Mouse (Mus musculus) c-Kit-positive CD71-positive TER-119-negative erythroid progenitor cells, embryonic 14.5 days (primary cell): ENCODE measurements around the gene Tmem106a.
A peak's percentile ranks its signal among the peaks of the same experiment; 100 is the strongest.
"Not testable (repeated sequence)": the region's sequence is repeated elsewhere in the genome, so short reads cannot be mapped to it uniquely, and the experiment has no call there.

Experiments used
- DNase-seq: peaks from one replicate; pipeline ENCODE4 v3.0.0-alpha.2; 2013; ENCODE audit warnings: low read depth

Gene Tmem106a

GRCm38 (mm10) chr11:101599156-101599555 lies 17.1 kb downstream of the Tmem106a start, which contains the start of gene Gm11634:
Gene Gm11634 (minus strand): TSS chr11:101599256.
- DNase-seq: no peak

- DNase-seq: peak; percentile 88
Observed at GRCm38 (mm10) chr11:101602491-101602890, 20.4 kb downstream of the Tmem106a start.

GRCm38 (mm10) chr11:101604116-101604515 lies 22.1 kb downstream of the Tmem106a start:
- DNase-seq: no peak

- peak; percentile 90 for DNase-seq
Observed at GRCm38 (mm10) chr11:101604531-101605453, 22.8 kb downstream of the Tmem106a start.

- DNase-seq: not testable (repeated sequence)
Observed at GRCm38 (mm10) chr11:101607134-101607533, 25.1 kb downstream of the Tmem106a start.

GRCm38 (mm10) chr11:101610445-101610844 lies 28.4 kb downstream of the Tmem106a start:
- DNase-seq: no peak

GRCm38 (mm10) chr11:101613596-101613995 lies 31.6 kb downstream of the Tmem106a start:
- DNase-seq: no peak

GRCm38 (mm10) chr11:101614116-101614515 lies 32.1 kb downstream of the Tmem106a start:
- DNase-seq: no peak

GRCm38 (mm10) chr11:101615380-101615779 lies 33.3 kb downstream of the Tmem106a start:
- DNase-seq: no peak

GRCm38 (mm10) chr11:101616104-101616503 lies 34.1 kb downstream of the Tmem106a start:
- DNase-seq: no peak

- no peak for DNase-seq
Observed at GRCm38 (mm10) chr11:101616948-101617767, 35.1 kb downstream of the Tmem106a start.

- DNase-seq: peak; percentile 67
Observed at GRCm38 (mm10) chr11:101617849-101618248, 35.8 kb downstream of the Tmem106a start.

GRCm38 (mm10) chr11:101618596-101618995 lies 36.6 kb downstream of the Tmem106a start:
- no peak for DNase-seq

GRCm38 (mm10) chr11:101620022-101620655 lies 38.1 kb downstream of the Tmem106a start:
- DNase-seq: not testable (repeated sequence)

- no peak for DNase-seq
Observed at GRCm38 (mm10) chr11:101626649-101626994, 44.6 kb downstream of the Tmem106a start.

GRCm38 (mm10) chr11:101626995-101627856 lies 45.2 kb downstream of the Tmem106a start, which contains the start of gene Rdm1:
Gene Rdm1 (plus strand): TSS chr11:101627195.
- peak; percentile 85 for DNase-seq

GRCm38 (mm10) chr11:101627857-101628559 lies 46.0 kb downstream of the Tmem106a start:
- DNase-seq: peak; percentile 91

- not testable (repeated sequence) for DNase-seq
Observed at GRCm38 (mm10) chr11:101628733-101629417, 46.8 kb downstream of the Tmem106a start.

GRCm38 (mm10) chr11:101635660-101636059 lies 53.6 kb downstream of the Tmem106a start:
- no peak for DNase-seq

- no peak for DNase-seq
Observed at GRCm38 (mm10) chr11:101639761-101640160, 57.7 kb downstream of the Tmem106a start.
